Mouse (Mus musculus) B cell, adult (primary cell): ENCODE measurements around the gene Irx2. TPM values are rescaled to one million over a fixed set of nuclear protein-coding genes. Genes with fewer than 3 reads are reported as not detected.

ENCODE experiments used
- total RNA-seq: library from RNA; stranded (reverse); gene quantifications from 4 replicates; pipeline ENCODE4 v1.2.4, GENCODE M21; 2023; ENCODE audit not compliant: inconsistent age

The Irx2 gene
- not detected in 4 replicates for total RNA-seq

GRCm38 (mm10) chr13:72628462-72628916 is at the start of gene Irx2:
Irx2 (plus strand) TSS chr13:72628820.

